Mouse (Mus musculus) layer of hippocampus, adult 9-11 months (tissue): Measurements from ENCODE around the gene Elf2.
A peak's percentile ranks its signal among the peaks of the same experiment; 100 is the strongest.

Experiments
- DNase-seq: peaks from one replicate; pipeline ENCODE4 v3.0.0; 2022

The Elf2 gene

DNA sequence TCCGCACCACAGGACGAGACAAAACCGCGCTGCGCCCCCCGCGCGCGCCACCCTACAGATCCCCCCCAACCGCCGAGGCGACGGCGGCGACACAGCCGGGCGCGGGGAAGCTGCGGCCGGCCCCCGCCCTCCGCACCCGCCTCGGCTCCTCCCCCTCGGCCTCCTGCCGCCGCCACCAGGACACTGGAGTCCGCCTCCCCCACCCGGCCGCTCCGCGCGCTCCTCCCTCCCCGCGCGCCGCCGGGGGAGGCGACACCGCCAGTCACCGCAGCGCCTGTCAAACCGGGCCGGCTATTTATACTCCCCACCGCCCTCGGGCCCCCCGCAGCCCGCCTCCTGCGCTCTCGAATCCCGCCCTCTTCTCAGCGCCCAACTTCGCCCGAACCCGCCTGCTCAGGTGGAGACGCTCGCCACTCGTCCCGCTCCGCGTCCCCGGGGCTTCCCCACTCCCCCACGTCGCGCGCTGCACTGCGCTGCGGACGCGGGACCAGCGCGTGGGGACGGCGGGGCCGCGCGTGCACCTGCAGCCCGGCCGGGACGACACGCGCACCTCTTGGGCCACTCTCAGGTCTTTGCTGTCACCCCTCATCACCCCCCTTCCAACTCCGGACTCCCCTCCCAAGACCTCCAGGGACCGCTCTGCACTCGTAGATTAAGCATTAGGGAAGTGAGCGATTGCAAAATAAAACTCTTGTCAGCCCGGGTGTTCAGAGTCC, at the start of gene Elf2:
TSS of gene Elf2 (minus strand) at position 112 of the 716 bp plus-strand sequence.
- peak; percentile 88 for DNase-seq

DNA sequence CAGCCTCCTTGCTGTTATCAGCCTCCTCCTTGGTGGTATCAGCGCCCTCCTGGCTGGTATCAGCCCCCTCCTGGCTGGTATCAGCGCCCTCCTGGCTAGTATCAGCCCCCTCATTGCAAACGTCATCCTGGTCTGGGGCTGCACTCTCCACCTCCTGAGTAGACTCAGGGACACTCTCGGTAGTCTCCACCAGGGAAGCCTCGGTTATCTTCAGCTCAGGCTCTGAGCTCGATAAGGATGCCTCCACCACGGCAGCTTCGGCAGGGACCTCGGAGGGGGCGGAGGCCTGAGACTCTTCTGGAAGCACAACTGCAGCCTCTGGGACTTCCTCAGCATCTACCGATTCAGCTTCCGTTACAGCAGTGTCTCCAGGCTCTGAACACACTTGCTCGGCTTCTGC, 48.4 kb upstream of the Elf2 start:
- no peak for DNase-seq

DNA sequence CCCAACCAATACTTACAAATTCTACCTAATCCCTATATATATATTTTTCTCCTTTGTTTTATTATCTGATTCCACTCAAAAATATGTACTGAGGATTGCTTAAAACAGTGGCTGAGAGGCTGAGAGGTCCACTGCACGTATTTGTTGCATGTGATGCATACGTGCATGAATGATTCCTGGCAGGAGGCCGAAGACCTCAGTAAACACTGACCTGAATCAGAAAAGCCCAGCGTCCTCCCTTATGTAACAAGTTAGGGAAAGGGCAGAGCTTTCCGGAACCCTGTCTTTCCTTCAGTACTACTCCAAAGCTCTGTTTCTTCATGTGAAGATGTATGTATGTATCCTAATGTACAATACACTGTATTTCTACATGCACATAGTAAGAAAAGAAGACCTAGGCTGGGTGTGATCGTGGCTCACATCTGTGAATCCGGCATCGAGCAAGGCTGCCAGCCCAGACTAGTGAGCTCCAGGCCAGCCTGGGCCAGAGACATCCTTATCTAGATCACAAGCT, 47.5 kb upstream of the Elf2 start:
- DNase-seq = no peak

DNA sequence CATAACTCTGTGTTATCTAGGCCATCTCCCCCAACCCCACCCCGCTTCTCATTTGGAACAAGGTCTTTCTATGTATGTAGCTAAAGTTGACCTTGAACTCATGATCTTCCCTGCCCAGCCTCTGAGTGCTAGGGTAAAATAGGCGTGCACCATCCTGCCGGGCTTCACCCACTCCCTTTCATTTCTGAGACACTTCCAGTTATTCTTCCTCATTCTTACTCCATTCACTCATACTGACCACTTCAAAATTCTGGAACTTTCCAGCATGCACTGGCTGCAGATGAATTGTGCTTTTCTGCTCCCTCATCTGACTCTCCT, 46.6 kb upstream of the Elf2 start:
- no peak for DNase-seq

DNA sequence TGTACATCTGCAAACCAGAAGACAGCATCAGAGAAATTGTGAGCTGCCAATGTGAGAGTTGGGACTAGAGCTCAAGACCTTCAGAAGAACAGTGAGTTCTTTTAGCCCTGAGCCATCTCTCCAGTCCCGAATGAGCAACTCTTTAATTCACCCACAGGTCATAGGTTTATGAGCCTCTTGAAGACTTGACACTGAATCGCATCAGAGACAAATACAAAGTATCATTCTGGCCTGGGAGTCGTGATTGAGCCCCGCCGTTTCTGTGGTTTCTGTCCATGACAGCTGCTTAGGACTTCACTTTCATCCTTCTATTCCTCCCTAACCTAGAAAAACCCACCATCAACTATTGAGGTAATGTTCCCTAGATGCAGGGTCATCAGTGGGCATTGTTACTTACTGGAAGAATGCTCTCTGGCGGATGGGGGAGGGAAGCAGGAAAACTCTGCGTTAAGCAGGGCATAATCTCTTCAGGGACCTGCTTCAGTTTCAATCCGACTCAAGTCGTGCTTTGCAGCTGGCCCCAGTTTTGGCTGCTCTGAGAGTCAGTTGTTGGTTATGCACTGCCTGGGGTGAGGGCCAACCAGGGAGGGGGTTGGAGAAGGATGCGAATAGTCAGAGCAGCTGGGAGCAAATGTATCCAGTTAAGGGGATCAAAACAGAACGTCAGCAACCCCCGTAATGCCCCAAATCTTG, 46.1 kb upstream of the Elf2 start:
- DNase-seq = no peak

DNA sequence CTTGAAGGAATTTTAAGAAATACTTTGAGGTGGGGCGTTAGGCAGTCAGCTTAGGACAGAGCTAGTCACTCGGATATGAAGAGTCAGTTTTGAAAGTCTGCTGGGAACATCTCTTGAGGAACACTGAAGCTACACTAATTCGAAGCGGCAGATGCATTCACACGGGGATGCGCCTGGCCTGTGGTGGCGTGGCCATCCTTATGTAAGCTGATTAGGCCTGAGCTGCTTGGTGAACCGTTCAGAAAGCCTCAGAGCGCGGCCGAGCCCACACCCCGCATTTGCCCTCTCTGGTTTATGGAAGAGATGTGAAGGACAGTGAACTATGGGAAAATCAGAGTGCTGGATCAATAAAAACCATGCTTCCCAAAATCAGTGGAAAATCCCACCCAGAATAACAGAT, 42.9 kb upstream of the Elf2 start:
- no peak for DNase-seq

DNA sequence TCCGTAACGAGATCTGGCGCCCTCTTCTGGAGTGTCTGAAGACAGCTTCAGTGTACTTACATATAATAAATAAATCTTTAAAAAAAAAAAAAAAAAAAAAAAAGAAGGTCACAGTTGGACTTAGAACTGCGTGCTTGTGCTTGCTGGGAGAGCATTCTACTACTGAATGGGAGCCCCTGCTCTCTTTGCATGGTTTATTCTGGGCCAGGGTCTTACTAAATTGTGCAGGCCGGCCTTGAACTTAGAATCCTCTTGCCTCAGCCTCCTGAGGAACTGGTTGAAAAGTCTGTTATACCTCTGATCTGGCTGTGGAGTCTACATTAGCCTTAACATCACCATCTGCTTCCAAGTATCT, 40.2 kb upstream of the Elf2 start:
- no peak for DNase-seq

DNA sequence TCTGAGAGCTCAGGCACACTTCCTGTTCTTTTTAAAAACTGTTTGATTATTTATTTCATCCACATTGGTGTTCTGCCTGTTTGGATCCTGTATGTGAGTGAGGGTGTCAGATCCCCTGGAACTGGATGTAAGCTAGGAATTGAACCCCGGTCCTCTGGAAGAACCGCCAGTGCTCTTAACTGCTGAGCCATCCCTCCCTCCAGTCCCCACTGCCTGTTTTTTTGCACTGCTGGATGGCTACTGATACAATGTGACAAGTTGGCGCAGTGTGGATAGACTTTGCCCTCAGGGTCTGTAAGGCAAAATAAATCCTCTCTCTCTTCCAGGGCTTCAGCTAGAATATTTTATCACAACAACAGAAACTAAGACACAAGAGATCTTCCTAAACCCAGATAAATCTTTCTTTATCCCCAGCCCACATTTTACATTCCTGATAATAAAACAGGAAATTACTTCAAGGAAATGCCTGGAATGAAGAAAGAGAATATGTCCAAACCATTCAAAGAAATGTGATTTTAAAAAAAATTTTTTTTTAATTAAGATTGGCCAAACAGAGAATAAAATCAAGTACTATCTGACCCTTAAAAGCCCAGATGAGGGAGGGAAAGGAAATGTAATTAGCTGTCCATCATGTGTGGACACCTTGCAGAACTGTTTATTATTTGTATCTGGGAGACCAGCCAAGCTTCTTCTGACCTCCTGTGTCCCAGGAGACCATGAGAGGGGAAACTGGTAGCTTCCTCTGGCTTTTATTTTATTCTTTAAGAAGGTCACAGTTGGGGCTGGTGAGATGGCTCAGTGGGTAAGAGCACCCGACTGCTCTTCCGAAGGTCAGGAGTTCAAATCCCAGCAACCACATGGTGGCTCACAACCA, 39.6 kb upstream of the Elf2 start:
- DNase-seq = no peak

DNA sequence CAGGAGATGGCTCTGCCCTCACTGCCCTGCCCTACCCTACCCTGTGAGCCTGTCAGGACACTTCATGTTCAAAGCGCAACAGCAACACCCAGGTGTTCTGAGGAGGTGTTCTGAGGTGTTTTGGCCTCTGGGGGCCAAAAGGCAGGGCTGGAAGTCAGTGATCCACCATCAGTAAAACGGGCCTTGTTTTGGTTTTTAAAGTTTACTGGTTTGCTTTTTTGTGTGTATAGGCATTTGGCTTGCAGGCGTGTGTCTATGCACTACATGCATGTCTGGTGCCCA, 38.1 kb upstream of the Elf2 start:
- no peak for DNase-seq

DNA sequence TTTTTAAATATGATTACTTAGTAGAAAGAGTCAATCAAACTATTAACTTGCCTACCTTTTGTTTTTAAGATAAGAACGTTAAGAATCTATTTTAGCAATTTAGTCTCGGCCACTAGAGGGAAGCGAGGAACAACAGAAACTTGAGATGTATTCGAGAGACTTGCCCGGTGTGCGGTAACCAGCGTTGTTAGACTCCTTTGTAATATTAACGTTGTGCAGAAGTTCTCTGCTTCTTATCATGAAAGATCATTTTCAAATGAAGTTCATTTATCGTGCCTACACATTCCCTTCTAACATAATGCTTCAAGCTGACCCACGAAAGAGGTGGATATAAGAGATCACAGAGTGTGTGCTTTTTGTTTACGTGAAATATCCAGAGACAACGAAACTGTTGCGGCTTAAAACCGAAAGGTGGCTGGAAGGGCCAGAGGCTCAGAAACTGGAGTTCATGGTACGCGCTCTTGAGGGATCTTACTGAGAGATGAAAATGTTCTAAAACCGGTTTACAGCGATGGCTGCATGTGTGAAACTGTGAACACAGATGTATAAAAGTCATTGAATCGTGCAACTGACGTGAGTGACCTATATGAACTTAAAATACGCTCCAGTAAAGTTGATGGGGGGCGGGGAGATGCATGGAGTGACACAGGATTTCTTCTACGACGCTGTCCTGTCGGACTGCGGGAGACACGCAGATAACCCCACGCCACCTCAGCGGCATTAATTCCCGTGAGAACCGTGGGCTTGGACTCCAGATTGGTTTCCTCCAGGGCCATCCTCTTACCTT, 37.6 kb upstream of the Elf2 start:
- no peak for DNase-seq

DNA sequence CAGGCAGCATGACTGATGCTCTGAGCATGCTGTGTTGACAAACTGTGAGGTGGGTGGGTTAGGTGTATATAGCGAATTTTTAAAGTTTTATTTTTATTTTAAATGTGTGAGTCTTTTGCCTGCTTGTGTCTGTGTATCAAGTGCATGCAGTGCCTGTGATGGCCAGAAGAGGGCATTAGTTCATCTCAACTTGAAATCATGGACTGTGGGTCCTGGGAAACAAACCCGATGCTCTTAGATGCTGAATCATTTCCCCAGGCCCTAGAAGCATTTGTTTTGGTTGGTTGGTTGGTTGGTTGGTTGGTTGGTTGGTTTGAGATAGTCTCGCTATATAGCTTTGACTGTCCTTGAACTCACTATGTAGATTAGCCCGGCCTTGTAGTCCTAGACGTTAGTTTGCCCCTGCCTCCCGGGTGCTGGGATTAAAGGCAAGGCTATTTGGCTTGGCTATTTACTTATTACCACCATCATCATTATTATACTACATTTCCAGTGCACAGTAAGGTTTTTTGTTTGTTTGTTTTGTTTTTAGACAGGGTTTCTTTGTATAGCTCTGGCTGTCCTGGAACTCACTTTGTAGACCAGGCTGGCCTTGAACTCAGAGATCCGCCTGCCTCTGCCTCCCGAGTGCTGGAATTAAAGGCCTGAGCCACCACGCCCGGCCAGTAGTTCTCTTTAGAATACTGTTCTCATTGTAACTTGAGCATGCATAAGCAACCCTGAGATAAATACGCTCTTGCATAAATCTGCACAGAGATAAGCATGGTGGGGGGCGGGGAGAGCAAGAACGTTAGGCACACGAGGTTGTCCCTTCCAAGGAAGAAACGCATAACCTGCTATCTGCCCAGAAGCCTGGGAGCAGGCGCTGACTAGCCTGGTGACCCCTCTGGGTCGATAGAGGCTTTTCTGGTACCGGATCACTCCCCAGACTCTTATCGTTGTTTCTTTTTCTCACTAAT, 35.1 kb upstream of the Elf2 start:
- peak; percentile 38 for DNase-seq

DNA sequence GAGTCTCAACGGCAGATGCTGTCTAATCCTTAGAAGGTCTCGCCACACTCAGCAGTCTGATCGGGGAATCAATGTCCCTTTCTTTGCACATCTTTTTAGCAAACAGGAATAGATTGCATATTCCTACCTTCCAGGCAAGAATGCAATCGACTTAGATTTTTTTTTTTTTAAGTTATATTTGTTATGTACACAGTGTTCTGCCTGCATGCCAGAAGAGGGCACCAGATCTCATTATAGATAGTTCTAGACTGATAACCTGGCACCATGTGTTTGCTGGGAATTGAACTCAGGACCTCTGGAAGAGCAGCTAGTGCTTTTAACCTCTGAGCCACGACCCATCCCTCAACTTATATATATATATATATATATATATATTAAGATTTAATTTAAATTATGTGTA, 33.1 kb upstream of the Elf2 start:
- no peak for DNase-seq

DNA sequence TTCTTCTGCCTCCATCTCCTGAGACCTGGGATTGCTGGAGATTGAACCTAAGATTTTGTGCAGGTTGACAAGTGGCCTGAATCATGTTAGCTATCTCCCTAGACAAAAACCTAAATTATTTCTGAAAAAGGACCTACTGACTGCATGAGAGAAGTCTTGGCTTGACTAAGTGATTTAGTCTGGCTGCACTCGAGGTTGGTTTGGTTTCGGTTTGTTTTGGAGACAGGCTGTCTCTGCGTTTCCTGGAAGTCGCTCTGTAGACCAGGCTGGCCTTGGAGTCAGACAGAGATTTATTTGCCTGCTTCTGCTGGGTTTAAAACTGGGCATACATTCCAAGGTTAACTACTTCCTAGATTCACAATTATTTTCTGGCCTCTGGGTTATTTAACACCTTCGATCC, 32.4 kb upstream of the Elf2 start:
- no peak for DNase-seq

DNA sequence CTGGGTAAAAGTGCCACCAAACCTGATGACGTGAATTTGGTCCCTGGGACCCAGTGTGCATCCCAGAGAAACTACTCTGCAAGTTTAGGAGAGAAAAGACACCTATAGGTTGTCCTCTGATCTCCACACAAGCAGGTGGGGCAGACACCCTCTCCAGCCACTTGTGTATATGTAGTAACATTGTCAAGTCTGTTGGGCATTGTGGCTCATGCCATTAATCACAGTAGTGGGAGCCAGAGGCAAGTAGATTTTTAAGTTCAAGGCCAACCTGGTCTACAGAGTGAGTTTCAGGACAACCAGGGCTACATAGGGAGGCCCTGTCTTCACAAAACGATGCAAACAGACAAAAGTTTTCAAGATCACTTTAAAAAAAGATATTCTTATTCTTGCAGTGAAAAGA, 31.4 kb upstream of the Elf2 start:
- DNase-seq = no peak

DNA sequence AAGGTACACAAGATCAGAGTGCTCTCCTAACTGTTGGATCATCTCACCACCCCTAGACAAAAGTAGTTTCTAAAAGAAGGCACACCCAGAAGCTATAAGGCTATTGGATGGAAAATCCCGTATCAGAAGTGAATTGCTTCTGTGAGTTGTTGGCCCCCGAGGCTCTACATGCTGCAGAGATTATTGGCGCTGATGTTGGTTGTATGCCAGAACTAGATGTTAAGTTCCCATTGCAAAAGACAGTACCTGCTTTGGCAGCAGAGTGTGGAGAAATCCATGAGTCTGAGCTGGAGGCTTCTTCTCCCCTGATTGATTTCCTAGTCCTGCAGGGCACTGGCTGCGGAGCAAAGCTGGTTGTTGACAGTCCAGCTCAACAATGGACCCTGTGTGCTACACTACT, 27.5 kb upstream of the Elf2 start:
- no peak for DNase-seq

DNA sequence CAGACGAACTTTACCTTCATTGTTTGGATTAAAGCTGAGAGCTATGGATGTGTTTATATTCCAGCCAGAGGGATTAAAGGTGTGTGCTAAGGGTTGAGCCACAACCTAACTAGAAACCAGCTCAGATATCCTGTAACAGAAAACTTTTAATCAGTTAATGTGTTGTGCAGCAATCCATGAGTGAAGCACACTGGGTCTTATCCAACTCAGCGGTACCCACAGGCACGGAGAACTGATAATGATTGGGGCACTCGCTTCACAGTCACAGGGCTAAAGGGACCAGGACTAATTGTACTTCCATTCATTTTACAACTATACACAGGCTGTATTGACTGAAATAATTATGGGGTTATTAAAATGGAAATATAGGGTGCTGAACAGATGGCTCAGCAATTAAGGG, 26.5 kb upstream of the Elf2 start:
- DNase-seq = no peak

DNA sequence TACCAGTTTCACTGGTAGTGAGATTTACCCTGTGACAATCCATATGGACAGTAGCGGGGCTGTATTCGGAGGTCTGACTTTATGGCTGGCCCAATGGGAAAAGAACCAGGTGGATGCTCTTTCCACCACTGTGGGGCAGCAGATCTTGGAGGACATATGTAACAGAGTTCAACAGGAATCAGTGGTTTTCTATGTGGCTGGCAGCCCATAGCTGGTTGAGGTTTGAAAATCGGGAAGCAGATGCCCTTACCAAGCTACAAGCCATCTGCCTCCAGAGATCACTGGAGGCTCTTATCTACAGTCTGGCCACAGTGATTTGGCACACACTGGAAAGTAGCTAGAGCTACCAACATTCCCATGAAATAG, 25.0 kb upstream of the Elf2 start:
- peak; percentile 34 for DNase-seq

DNA sequence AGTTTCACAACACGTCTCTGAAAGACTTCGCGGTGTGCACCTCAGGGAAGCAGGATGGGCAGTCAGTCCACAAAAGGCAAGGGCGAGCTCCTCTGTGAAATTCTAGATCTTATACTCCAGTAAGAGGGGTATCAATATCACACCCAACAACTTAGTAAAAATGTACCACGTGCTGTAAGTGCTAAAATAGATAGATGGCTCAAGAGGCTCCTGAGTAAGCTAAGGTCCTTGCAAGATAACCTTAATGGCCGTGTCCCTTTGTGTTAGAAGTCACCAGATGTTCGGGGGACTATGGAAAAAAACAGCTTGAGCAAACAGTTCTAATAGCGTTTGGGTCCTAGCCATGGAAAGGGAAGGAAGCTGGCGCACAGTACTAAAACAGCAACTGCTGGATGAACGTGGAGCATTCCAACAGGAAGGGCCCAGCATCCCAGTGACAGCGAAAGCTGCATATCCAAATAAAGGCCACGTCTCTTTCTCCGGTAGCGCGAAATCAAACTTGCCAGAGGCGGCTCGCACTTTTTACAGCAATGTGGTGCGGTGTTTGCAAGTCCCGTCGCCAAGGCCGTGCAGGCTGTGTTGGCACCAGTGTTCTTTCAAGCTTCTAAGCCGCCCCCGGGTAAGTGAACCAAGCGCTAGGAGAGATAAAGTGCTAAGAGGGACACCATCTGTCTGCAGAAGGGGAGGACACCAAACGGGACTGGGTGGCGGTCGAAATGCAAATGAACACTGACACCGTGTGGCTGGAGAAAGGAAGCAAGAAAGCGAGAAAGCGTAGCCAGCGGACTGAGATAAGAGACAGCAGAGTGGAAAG, 24.4 kb upstream of the Elf2 start:
- peak; percentile 91 for DNase-seq

DNA sequence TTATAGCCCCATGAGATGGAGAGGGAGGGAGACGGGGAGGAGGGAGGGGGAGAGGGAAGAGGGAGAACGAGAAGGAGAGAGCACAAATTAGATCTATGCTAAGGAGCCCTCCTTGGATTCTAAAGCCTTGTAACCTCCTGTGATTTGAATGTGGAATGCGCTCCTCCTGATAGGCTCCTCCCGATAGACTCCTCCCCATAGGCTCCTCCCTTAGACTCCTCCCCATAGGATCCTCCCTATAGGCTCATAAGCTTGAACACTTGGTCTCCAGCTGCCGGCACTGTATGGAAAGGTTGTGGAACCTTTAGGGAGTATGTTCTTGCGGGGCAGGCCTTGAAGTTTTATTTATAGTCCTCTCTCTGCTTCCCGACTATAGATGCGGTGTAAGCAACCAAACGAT, 20.6 kb upstream of the Elf2 start:
- DNase-seq = no peak

DNA sequence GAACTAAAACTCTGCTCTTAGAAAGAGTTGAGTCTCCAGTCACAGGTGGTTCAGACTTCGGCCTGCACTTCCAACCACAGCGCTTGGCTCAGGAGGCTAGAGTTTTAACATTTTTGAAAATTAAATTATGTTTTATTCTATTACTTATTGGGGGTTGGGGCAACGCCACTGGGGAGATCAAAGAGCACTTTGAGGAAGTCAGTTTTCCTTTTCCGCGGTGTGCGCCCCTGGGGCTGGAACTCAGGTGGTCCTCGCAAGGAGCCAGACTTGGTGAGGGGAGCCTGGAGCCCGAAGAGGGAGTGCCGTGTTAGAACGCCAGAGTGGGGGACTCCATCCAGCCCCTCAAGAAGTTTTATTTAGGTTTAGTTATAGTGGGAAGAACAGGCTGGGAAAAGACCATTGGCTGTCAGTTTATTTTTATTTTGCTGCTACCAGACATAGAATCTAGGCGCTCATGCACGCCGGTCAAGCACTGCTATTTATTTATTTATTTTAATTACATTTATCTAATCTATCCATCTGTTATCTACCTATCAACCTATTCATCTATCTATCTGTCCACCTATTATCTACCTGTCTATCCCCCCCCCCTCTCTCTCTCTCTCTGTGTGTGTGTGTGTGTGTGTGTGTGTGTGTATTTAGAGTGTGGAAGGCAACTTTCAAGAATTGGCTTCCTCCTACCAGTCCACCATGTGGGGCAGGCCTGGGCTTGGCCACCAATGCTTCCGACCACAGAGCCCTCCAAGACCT, 19.3 kb upstream of the Elf2 start:
- DNase-seq = no peak
